Mouse (Mus musculus) liver, embryonic 12.5 days (tissue): ENCODE measurements around the gene Ak7. TPM values are rescaled to one million over a fixed set of nuclear protein-coding genes. Genes with fewer than 3 reads are reported as not detected.

Source experiments
- ATAC-seq: fragments of 200-750 bp; cut with Nextera tagmentation; 2 replicates; pipeline ENCODE4 v1.8.0; 2017; ENCODE audit warnings: moderate number of reproducible peaks, mild to moderate bottlenecking, moderate library complexity
- H3K27ac ChIP-seq: fragments of 300-500 bp; sonication (generic); 2 replicates; pipeline ENCODE4 v1.5.1; 2016; ENCODE audit warnings: mild to moderate bottlenecking
- H3K27me3 ChIP-seq: fragments of 300-500 bp; sonication (generic); replicated peaks from 2 replicates; pipeline ENCODE4 v1.6.1; 2016; ENCODE audit warnings: mild to moderate bottlenecking, moderate library complexity
- H3K36me3 ChIP-seq: fragments of 300-500 bp; sonication (generic); 2 replicates; pipeline ENCODE4 v1.6.1; 2016; ENCODE audit warnings: mild to moderate bottlenecking, moderate library complexity
- H3K4me1 ChIP-seq: fragments of 300-500 bp; sonication (generic); 2 replicates; pipeline ENCODE4 v1.6.1; 2016
- H3K4me2 ChIP-seq: fragments of 300-500 bp; sonication (generic); 2 replicates; pipeline ENCODE4 v1.6.1; 2016; ENCODE audit warnings: mild to moderate bottlenecking, moderate library complexity
- H3K4me3 ChIP-seq: fragments of 300-500 bp; sonication (generic); 2 replicates; pipeline ENCODE4 v1.5.1; 2016; ENCODE audit warnings: mild to moderate bottlenecking, moderate library complexity
- H3K9ac ChIP-seq: fragments of 300-500 bp; sonication (generic); 2 replicates; pipeline ENCODE4 v1.6.1; 2016; ENCODE audit warnings: mild to moderate bottlenecking, moderate library complexity
- H3K9me3 ChIP-seq: fragments of 300-500 bp; sonication (generic); replicated peaks from 2 replicates; pipeline ENCODE4 v1.6.1; 2016; ENCODE audit warnings: mild to moderate bottlenecking, moderate library complexity
- WGBS: fragments of 180-500 bp; shearing (Covaris S2); methylation state at CpG from one replicate; pipeline ENCODE4 v1.1.7; 2016; ENCODE audit not compliant: insufficient replicate concordance; 5-methylcytosine and 5-hydroxymethylcytosine counted together
- polyA plus RNA-seq: library from polyadenylated mRNA; unstranded; fragments of >200 nt; fragmentation: Nextera tagmentation; extraction: Ambion mirVana; gene quantifications from 2 replicates; pipeline ENCODE4 v1.2.1, GENCODE M21; 2016

The Ak7 gene
- polyA plus RNA-seq, 1 experiment from 2014 or later: 0.06 TPM

- 63% methylated on average over 3 of the region's 3 CpGs for WGBS
- ATAC-seq: no peak
Measured at GRCm38 (mm10) chr12:105761629-105762028, 55.9 kb downstream of the Ak7 start.

GRCm38 (mm10) chr12:105769700-105770099 lies 63.9 kb downstream of the Ak7 start:
- H3K9ac ChIP-seq: no peak overlapping the region
- H3K4me2 ChIP-seq: no peak overlapping the region
- peaks cover 7% of the 10 kb centered on the region; the same call in 1 of the 2 replicates for H3K27me3 ChIP-seq
- no peak for ATAC-seq
- H3K27ac ChIP-seq: no peak overlapping the region
- no peaks in the 10 kb centered on the region for H3K36me3 ChIP-seq
- no peaks in the 10 kb centered on the region for H3K4me1 ChIP-seq
- 0 out of 2 replicates have a peak, but pooled peaks cover 3% of the 10 kb centered on the region for H3K9me3 ChIP-seq
- 53% methylated on average over 10 of the region's 10 CpGs for WGBS
- H3K4me3 ChIP-seq: no peak overlapping the region

More at GRCm38 (mm10) chr12:105761629-105762028, 55.9 kb downstream of the Ak7 start:
- H3K9me3 ChIP-seq: no peaks in the 10 kb centered on the region
- peaks cover 48% of the 10 kb centered on the region for H3K4me1 ChIP-seq
- no peak overlapping the region for H3K27ac ChIP-seq
- H3K9ac ChIP-seq: no peak overlapping the region
- H3K4me3 ChIP-seq: no peak overlapping the region
- no peak overlapping the region for H3K4me2 ChIP-seq
- H3K27me3 ChIP-seq: peaks cover 7% of the 10 kb centered on the region; the same call in 1 of the 2 replicates
- H3K36me3 ChIP-seq: no peaks in the 10 kb centered on the region

GRCm38 (mm10) chr12:105774871-105775270 lies 69.1 kb downstream of the Ak7 start:
- Histone ChIP-seq H3K9ac (no peak overlapping the region), H3K9me3 (0 out of 2 replicates have a peak, but pooled peaks cover 3% of the 10 kb centered on the region), H3K4me2 (no peak overlapping the region), H3K36me3 (no peaks in the 10 kb centered on the region), H3K27me3 (0 out of 2 replicates have a peak, but pooled peaks cover 5% of the 10 kb centered on the region), H3K4me1 (no peaks in the 10 kb centered on the region), H3K27ac (no peak overlapping the region), H3K4me3 (no peak overlapping the region)
- no peak for ATAC-seq
- WGBS: 79% methylated on average over 7 of the region's 7 CpGs

- 0 out of 2 replicates have a peak, but pooled peaks cover 5% of the 10 kb centered on the region for H3K27me3 ChIP-seq
- H3K4me1 ChIP-seq: no peaks in the 10 kb centered on the region
- 55% methylated on average over 4 of the region's 4 CpGs for WGBS
- no peak overlapping the region for H3K27ac ChIP-seq
- H3K36me3 ChIP-seq: no peaks in the 10 kb centered on the region
- H3K9ac ChIP-seq: no peak overlapping the region
- no peak overlapping the region for H3K4me3 ChIP-seq
- 0 out of 2 replicates have a peak, but pooled peaks cover 2% of the 10 kb centered on the region for H3K9me3 ChIP-seq
- no peak overlapping the region for H3K4me2 ChIP-seq
- no peak for ATAC-seq
Measured at GRCm38 (mm10) chr12:105777651-105778050, 71.9 kb downstream of the Ak7 start.

GRCm38 (mm10) chr12:105784196-105784999 lies 78.6 kb downstream of the Ak7 start, which contains the start of gene Papola:
Gene Papola (plus strand): TSS chr12:105784694.
- peak within 1 kb of the TSS; percentile 89 for H3K4me2 ChIP-seq
- H3K27me3 ChIP-seq: no peaks in the 10 kb centered on the region
- ATAC-seq: peak; percentile 89
- peaks cover 12% of the 10 kb centered on the region for H3K36me3 ChIP-seq
- peak within 1 kb of the TSS; percentile 96 for H3K4me3 ChIP-seq
- WGBS: under 1% methylated on average over 71 of the region's 85 CpGs
- H3K9ac ChIP-seq: peak within 1 kb of the TSS; percentile 97
- H3K27ac ChIP-seq: peak within 1 kb of the TSS; percentile 96
- peaks cover 42% of the 10 kb centered on the region for H3K4me1 ChIP-seq
- H3K9me3 ChIP-seq: no peaks in the 10 kb centered on the region

- peak overlapping the region; percentile 89 for H3K4me2 ChIP-seq
- H3K27me3 ChIP-seq: no peaks in the 10 kb centered on the region
- peaks cover 12% of the 10 kb centered on the region for H3K36me3 ChIP-seq
- H3K4me1 ChIP-seq: peaks cover 48% of the 10 kb centered on the region
- peak overlapping the region; percentile 96 for H3K4me3 ChIP-seq
- peak overlapping the region; percentile 96 for H3K27ac ChIP-seq
- no peaks in the 10 kb centered on the region for H3K9me3 ChIP-seq
- peak; percentile 75 for ATAC-seq
- WGBS: under 1% methylated on average over 46 of the region's 53 CpGs
- H3K9ac ChIP-seq: peak overlapping the region; percentile 97
Measured at GRCm38 (mm10) chr12:105785000-105785774, 79.4 kb downstream of the Ak7 start.

GRCm38 (mm10) chr12:105786113-105786512 lies 80.3 kb downstream of the Ak7 start:
- Histone ChIP-seq H3K4me3 (peak overlapping the region; percentile 96), H3K36me3 (peaks cover 16% of the 10 kb centered on the region), H3K27ac (peak overlapping the region; percentile 96; the same call in 1 of the 2 replicates), H3K9me3 (no peaks in the 10 kb centered on the region), H3K9ac (peak overlapping the region; percentile 97), H3K4me1 (peaks cover 53% of the 10 kb centered on the region), H3K27me3 (no peaks in the 10 kb centered on the region), H3K4me2 (peak overlapping the region; percentile 89)
- WGBS: 64% methylated on average over 1 of the region's 1 CpGs
- no peak for ATAC-seq

- Histone ChIP-seq H3K4me3 (no peak overlapping the region), H3K27me3 (no peaks in the 10 kb centered on the region), H3K4me2 (no peak overlapping the region), H3K36me3 (peaks cover 25% of the 10 kb centered on the region), H3K9ac (no peak overlapping the region), H3K9me3 (no peaks in the 10 kb centered on the region), H3K27ac (no peak overlapping the region), H3K4me1 (peaks cover 62% of the 10 kb centered on the region)
- ATAC-seq: no peak
- 89% methylated on average over 2 of the region's 2 CpGs for WGBS
Measured at GRCm38 (mm10) chr12:105787626-105788025, 81.8 kb downstream of the Ak7 start.

- WGBS: 75% methylated on average over 6 of the region's 6 CpGs
- Histone ChIP-seq H3K9ac (no peak overlapping the region), H3K36me3 (peaks cover 36% of the 10 kb centered on the region), H3K4me3 (no peak overlapping the region), H3K9me3 (no peaks in the 10 kb centered on the region), H3K4me2 (no peak overlapping the region), H3K27ac (no peak overlapping the region), H3K4me1 (peaks cover 56% of the 10 kb centered on the region), H3K27me3 (no peaks in the 10 kb centered on the region)
- no peak for ATAC-seq
Measured at GRCm38 (mm10) chr12:105789885-105790284, 84.1 kb downstream of the Ak7 start.

GRCm38 (mm10) chr12:105794896-105795295 lies 89.1 kb downstream of the Ak7 start:
- ATAC-seq: no peak
- Histone ChIP-seq H3K4me2 (no peak overlapping the region), H3K4me1 (peaks cover 33% of the 10 kb centered on the region), H3K9ac (no peak overlapping the region), H3K27me3 (no peaks in the 10 kb centered on the region), H3K36me3 (peaks cover 50% of the 10 kb centered on the region), H3K27ac (no peak overlapping the region), H3K4me3 (no peak overlapping the region), H3K9me3 (no peaks in the 10 kb centered on the region)
- 64% methylated on average over 2 of the region's 2 CpGs for WGBS

- no peak for ATAC-seq
- H3K36me3 ChIP-seq: peaks cover 66% of the 10 kb centered on the region
- H3K4me3 ChIP-seq: no peak overlapping the region
- H3K9ac ChIP-seq: no peak overlapping the region
- no peaks in the 10 kb centered on the region for H3K9me3 ChIP-seq
- no peak overlapping the region for H3K27ac ChIP-seq
- peaks cover 14% of the 10 kb centered on the region for H3K4me1 ChIP-seq
- no peaks in the 10 kb centered on the region for H3K27me3 ChIP-seq
- no peak overlapping the region for H3K4me2 ChIP-seq
Measured at GRCm38 (mm10) chr12:105798001-105798400, 92.2 kb downstream of the Ak7 start.

- no peaks in the 10 kb centered on the region for H3K9me3 ChIP-seq
- H3K4me1 ChIP-seq: no peaks in the 10 kb centered on the region
- H3K4me3 ChIP-seq: no peak overlapping the region
- no peak for ATAC-seq
- H3K27ac ChIP-seq: no peak overlapping the region
- no peaks in the 10 kb centered on the region for H3K27me3 ChIP-seq
- H3K9ac ChIP-seq: no peak overlapping the region
- 82% methylated on average over 3 of the region's 3 CpGs for WGBS
- no peak overlapping the region for H3K4me2 ChIP-seq
- peaks cover 99% of the 10 kb centered on the region for H3K36me3 ChIP-seq
Measured at GRCm38 (mm10) chr12:105805790-105806189, 100.0 kb downstream of the Ak7 start.
